In the genomic region with DNA sequence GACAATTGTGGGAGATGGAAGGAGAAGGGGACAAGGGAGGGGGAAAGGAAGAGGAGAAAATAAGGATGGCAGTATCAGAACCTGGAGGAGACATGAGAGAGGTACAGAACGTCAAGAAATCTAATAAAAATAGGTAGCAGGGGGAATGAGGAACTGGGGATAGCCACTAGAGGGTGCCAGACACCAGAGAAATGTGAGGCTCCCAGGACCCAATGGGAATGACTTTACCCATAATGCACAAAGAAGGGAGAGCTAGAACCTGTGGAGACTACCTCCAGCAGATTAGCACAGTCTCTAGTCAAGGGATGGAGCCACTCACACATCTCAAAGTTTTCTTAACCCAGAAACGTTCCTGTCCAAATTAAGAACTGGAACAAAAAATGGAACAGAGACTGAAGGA, we compare ENCODE assay signal across 17 mouse cellular contexts. TPM values are rescaled to one million over a fixed set of nuclear protein-coding genes. Genes with fewer than 3 reads are reported as not detected.
A peak's percentile ranks its signal among the peaks of the same experiment; 100 is the strongest.
DNase-seq lines count a peak whose midpoint lies in the region; ATAC-seq and TF ChIP-seq lines count a peak whose summit lies in the region.
"Had no signal": no experiment of that assay in that cellular context is flagged by ENCODE, and none has a peak within 500 bp of the region (broad histone marks: within the 10 kb centered on the region; RNA-seq: fewer than 3 reads in every experiment).

No protein-coding gene starts in this region.

- peak; percentile 45; the same call in 1 of the 2 replicates for TF ChIP-seq CTCF in kidney, postnatal 0 days (IDR thresholded peaks at IDR 0.05; ENCODE audit: low read depth)
- peak; percentile 27 for TF ChIP-seq CTCF in ES-Bruce4 (IDR thresholded peaks at IDR 0.05; ENCODE audit: low read depth, low read length)

- DNase-seq in kidney, postnatal 0 days (ENCODE audit: low spot score) = peak; percentile 1
- peak; percentile 9 for DNase-seq in embryo, embryonic 10.5 days (ENCODE audit: low spot score)
- DNase-seq in cerebellum, adult 11 months = no peak
- no peak for DNase-seq in layer of hippocampus, adult 9-10 months (ENCODE audit: low spot score)
- DNase-seq in frontal cortex, adult 2 months (ENCODE audit: extremely low spot score in 1 of 2, low spot score in 1 of 2) = no peak
- DNase-seq: layer of hippocampus, postnatal 36 days; lung, postnatal 14 days; retina, postnatal 1 day had no signal

- no peak overlapping the region for H3K27ac ChIP-seq in kidney, postnatal 0 days
- H3K27ac ChIP-seq in kidney, embryonic 16.5 days (ENCODE audit: low read length) = no peak overlapping the region
- no peak overlapping the region for H3K27ac ChIP-seq in ES-Bruce4 (ENCODE audit: insufficient read depth, low read length)
- H3K27ac ChIP-seq: embryonic facial prominence, embryonic 10.5 days had no signal

- no peak overlapping the region for H3K9ac ChIP-seq in kidney, postnatal 0 days (ENCODE audit: low read depth, low read length)
- no peak overlapping the region for H3K9ac ChIP-seq in kidney, embryonic 16.5 days (replicated peaks; ENCODE audit: low read length)
- no peak overlapping the region for H3K9ac ChIP-seq in ES-Bruce4 (ENCODE audit: low read depth, poor library complexity, severe bottlenecking)

- no peaks in the 10 kb centered on the region for H3K36me3 ChIP-seq in kidney, postnatal 0 days (ENCODE audit: insufficient read depth, low read length)
- H3K36me3 ChIP-seq in kidney, embryonic 16.5 days (ENCODE audit: insufficient read depth, low read length) = no peaks in the 10 kb centered on the region
- H3K36me3 ChIP-seq in ES-Bruce4 (ENCODE audit: control insufficient read depth, insufficient read depth, low read length, poor library complexity, severe bottlenecking) = no peaks in the 10 kb centered on the region
- H3K36me3 ChIP-seq: embryonic facial prominence, embryonic 10.5 days had no signal

- no peak overlapping the region for H3K4me2 ChIP-seq in kidney, postnatal 0 days (ENCODE audit: low read length)
- no peak overlapping the region for H3K4me2 ChIP-seq in kidney, embryonic 16.5 days (replicated peaks; ENCODE audit: low read depth, low read length)

- H3K9me3 ChIP-seq in kidney, postnatal 0 days (replicated peaks; ENCODE audit: low read length) = no peaks in the 10 kb centered on the region
- H3K9me3 ChIP-seq in kidney, embryonic 16.5 days (ENCODE audit: low read length) = no peaks in the 10 kb centered on the region
- H3K9me3 ChIP-seq in ES-Bruce4 (replicated peaks; ENCODE audit: control insufficient read depth, insufficient read depth, low read length, poor library complexity, severe bottlenecking) = no peaks in the 10 kb centered on the region
- H3K9me3 ChIP-seq: embryonic facial prominence, embryonic 10.5 days had no signal

- TF ChIP-seq EP300 in ES-Bruce4 (IDR thresholded peaks at IDR 0.05; ENCODE audit: insufficient read depth, low read depth, low read length) = no peak

- 26% methylated on average over 2 of the region's 2 CpGs for whole genome bisulfite sequencing in kidney, postnatal 0 days
- WGBS in kidney, embryonic 16.5 days = 20% methylated on average over 2 of the region's 2 CpGs

- no peaks in the 10 kb centered on the region for H3K4me1 ChIP-seq in kidney, postnatal 0 days (replicated peaks; ENCODE audit: insufficient read depth, low read length)
- H3K4me1 ChIP-seq in kidney, embryonic 16.5 days (ENCODE audit: insufficient read depth, low read length) = no peaks in the 10 kb centered on the region
- no peaks in the 10 kb centered on the region for H3K4me1 ChIP-seq in ES-Bruce4 (ENCODE audit: control insufficient read depth, insufficient read depth, low read length)
- H3K4me1 ChIP-seq: embryonic facial prominence, embryonic 10.5 days had no signal

- TF ChIP-seq POLR2A in ES-Bruce4 (IDR thresholded peaks at IDR 0.05; ENCODE audit: insufficient read depth, low read length) = no peak

- H3K27me3 ChIP-seq in kidney, postnatal 0 days (ENCODE audit: insufficient read depth, low read length) = no peaks in the 10 kb centered on the region
- H3K27me3 ChIP-seq in kidney, embryonic 16.5 days (ENCODE audit: insufficient read depth, low read length) = no peaks in the 10 kb centered on the region
- no peaks in the 10 kb centered on the region for H3K27me3 ChIP-seq in ES-Bruce4 (ENCODE audit: control insufficient read depth, insufficient read depth, low read length, poor library complexity, severe bottlenecking)

- no peak for ATAC-seq in kidney, postnatal 0 days (replicated peaks; ENCODE audit: low FRiP score, low read depth)
- ATAC-seq in kidney, embryonic 16.5 days (ENCODE audit: low FRiP score, low TSS enrichment) = no peak
- ATAC-seq in megakaryocyte, adult 5-6 weeks (ENCODE audit: poor library complexity, severe bottlenecking) = peak; percentile 45

- no peak overlapping the region for H3K4me3 ChIP-seq in kidney, postnatal 0 days (replicated peaks; ENCODE audit: low read depth, low read length)
- no peak overlapping the region for H3K4me3 ChIP-seq in kidney, embryonic 16.5 days (ENCODE audit: low read length)
- H3K4me3 ChIP-seq in ES-Bruce4 (ENCODE audit: low read depth, low read length) = no peak overlapping the region
- H3K4me3 ChIP-seq: embryonic facial prominence, embryonic 10.5 days; myocyte had no signal

RNA-seq across cellular contexts. Expression of gene Olfr243, which starts 2.4 kb away (rescaled TPM):
- not detected in 2 replicates for polyA plus RNA-seq in kidney, postnatal 0 days (2015; fragmentation: Nextera tagmentation; extraction: Ambion mirVana)
- not detected in 2 replicates for polyA plus RNA-seq in kidney, embryonic 16.5 days (2015; fragmentation: Nextera tagmentation; extraction: Ambion mirVana)
- 0.16 TPM in 1 of 2 replicates, not detected in the other for polyA plus RNA-seq in ES-Bruce4 (2011; ENCODE audit: insufficient read depth, insufficient read length, low read depth, missing spikeins)
- not detected in 2 replicates for total RNA-seq in megakaryocyte, adult 5-6 weeks (2015)
- total RNA-seq in megakaryocyte, adult 5-6 weeks (2017) = not detected in 2 replicates
- not detected in 2 replicates for polyA plus RNA-seq in frontal cortex, adult 2 months (2012; rRNA removed)
- total RNA-seq: layer of hippocampus, postnatal 36 days; MEL had no signal
- polyA plus RNA-seq: embryonic facial prominence, embryonic 10.5 days; heart, embryonic 16.5 days; intestine, embryonic 14.5 days; myocyte; stomach, embryonic 16.5 days had no signal

RNA-seq across cellular contexts. Expression of gene Olfr628, which starts 18.1 kb away (rescaled TPM):
- polyA plus RNA-seq in kidney, postnatal 0 days (2015; fragmentation: Nextera tagmentation; extraction: Ambion mirVana) = not detected in 2 replicates
- polyA plus RNA-seq in kidney, embryonic 16.5 days (2015; fragmentation: Nextera tagmentation; extraction: Ambion mirVana) = not detected in 2 replicates
- not detected in 2 replicates for polyA plus RNA-seq in ES-Bruce4 (2011; ENCODE audit: insufficient read depth, insufficient read length, low read depth, missing spikeins)
- not detected in 2 replicates for total RNA-seq in megakaryocyte, adult 5-6 weeks (2015)
- not detected in 2 replicates for total RNA-seq in megakaryocyte, adult 5-6 weeks (2017)
- polyA plus RNA-seq in frontal cortex, adult 2 months (2012; rRNA removed) = not detected in 2 replicates
- total RNA-seq: layer of hippocampus, postnatal 36 days; MEL had no signal
- polyA plus RNA-seq: embryonic facial prominence, embryonic 10.5 days; heart, embryonic 16.5 days; intestine, embryonic 14.5 days; myocyte; stomach, embryonic 16.5 days had no signal

RNA-seq across cellular contexts. Expression of gene Olfr625-ps1, which starts 29.5 kb away (rescaled TPM):
- polyA plus RNA-seq in kidney, postnatal 0 days (2015; fragmentation: Nextera tagmentation; extraction: Ambion mirVana) = not detected in 2 replicates
- polyA plus RNA-seq in kidney, embryonic 16.5 days (2015; fragmentation: Nextera tagmentation; extraction: Ambion mirVana) = not detected in 2 replicates
- not detected in 2 replicates for polyA plus RNA-seq in ES-Bruce4 (2011; ENCODE audit: insufficient read depth, insufficient read length, low read depth, missing spikeins)
- total RNA-seq in megakaryocyte, adult 5-6 weeks (2015) = not detected in 2 replicates
- total RNA-seq in megakaryocyte, adult 5-6 weeks (2017) = not detected in 2 replicates
- polyA plus RNA-seq in frontal cortex, adult 2 months (2012; rRNA removed) = not detected in 2 replicates
- total RNA-seq: layer of hippocampus, postnatal 36 days; MEL had no signal
- polyA plus RNA-seq: embryonic facial prominence, embryonic 10.5 days; heart, embryonic 16.5 days; intestine, embryonic 14.5 days; myocyte; stomach, embryonic 16.5 days had no signal

RNA-seq across cellular contexts. Expression of gene Olfr629, which starts 32.7 kb away (rescaled TPM):
- not detected in 2 replicates for polyA plus RNA-seq in kidney, postnatal 0 days (2015; fragmentation: Nextera tagmentation; extraction: Ambion mirVana)
- polyA plus RNA-seq in kidney, embryonic 16.5 days (2015; fragmentation: Nextera tagmentation; extraction: Ambion mirVana) = not detected in 2 replicates
- not detected in 2 replicates for polyA plus RNA-seq in ES-Bruce4 (2011; ENCODE audit: insufficient read depth, insufficient read length, low read depth, missing spikeins)
- total RNA-seq in megakaryocyte, adult 5-6 weeks (2015) = not detected in 2 replicates
- total RNA-seq in megakaryocyte, adult 5-6 weeks (2017) = not detected in 2 replicates
- polyA plus RNA-seq in frontal cortex, adult 2 months (2012; rRNA removed) = not detected in 2 replicates
- total RNA-seq: layer of hippocampus, postnatal 36 days; MEL had no signal
- polyA plus RNA-seq: embryonic facial prominence, embryonic 10.5 days; heart, embryonic 16.5 days; intestine, embryonic 14.5 days; myocyte; stomach, embryonic 16.5 days had no signal

RNA-seq across cellular contexts. Expression of gene Olfr624, which starts 41.0 kb away (rescaled TPM):
- polyA plus RNA-seq in kidney, postnatal 0 days (2015; fragmentation: Nextera tagmentation; extraction: Ambion mirVana) = 0.01 and 0.04 TPM in 2 replicates
- 0.02 and 0.04 TPM in 2 replicates for polyA plus RNA-seq in kidney, embryonic 16.5 days (2015; fragmentation: Nextera tagmentation; extraction: Ambion mirVana)
- polyA plus RNA-seq in ES-Bruce4 (2011; ENCODE audit: insufficient read depth, insufficient read length, low read depth, missing spikeins) = 0.13 TPM in 1 of 2 replicates, not detected in the other
- total RNA-seq in megakaryocyte, adult 5-6 weeks (2015) = 0.05 TPM in 1 of 2 replicates, not detected in the other
- total RNA-seq in megakaryocyte, adult 5-6 weeks (2017) = 0.15 TPM in 1 of 2 replicates, not detected in the other
- polyA plus RNA-seq in frontal cortex, adult 2 months (2012; rRNA removed) = 0.02 TPM in 1 of 2 replicates, not detected in the other
- total RNA-seq: layer of hippocampus, postnatal 36 days had no signal
- polyA plus RNA-seq: myocyte had no signal

Comparison
In these comparisons a context has a peak if more than half of its experiments do, and no peak if none do; other contexts are left out.
1. DNase-seq: peak in kidney, postnatal 0 days (single experiment) and embryo, embryonic 10.5 days (single experiment); none in cerebellum, adult 11 months (single experiment), layer of hippocampus, adult 9-10 months (single experiment) and frontal cortex, adult 2 months (0 of 2).